Mouse (Mus musculus) adrenal gland, postnatal 10 days (tissue): ENCODE results near the gene Wnt1. TPM values are rescaled to one million over a fixed set of nuclear protein-coding genes. Genes with fewer than 3 reads are reported as not detected.

Experiments used
- DNase-seq: peaks from one replicate; pipeline ENCODE4 v3.0.0; 2021; ENCODE audit warnings: mixed read lengths
- total RNA-seq, 2 experiments: library from RNA; stranded (reverse); gene quantifications; 2 replicates each; pipeline ENCODE4 v1.2.3; 2021

Wnt1 gene
- total RNA-seq, 2 experiments from 2014 or later: 0.12 TPM; not detected in 1

DNA sequence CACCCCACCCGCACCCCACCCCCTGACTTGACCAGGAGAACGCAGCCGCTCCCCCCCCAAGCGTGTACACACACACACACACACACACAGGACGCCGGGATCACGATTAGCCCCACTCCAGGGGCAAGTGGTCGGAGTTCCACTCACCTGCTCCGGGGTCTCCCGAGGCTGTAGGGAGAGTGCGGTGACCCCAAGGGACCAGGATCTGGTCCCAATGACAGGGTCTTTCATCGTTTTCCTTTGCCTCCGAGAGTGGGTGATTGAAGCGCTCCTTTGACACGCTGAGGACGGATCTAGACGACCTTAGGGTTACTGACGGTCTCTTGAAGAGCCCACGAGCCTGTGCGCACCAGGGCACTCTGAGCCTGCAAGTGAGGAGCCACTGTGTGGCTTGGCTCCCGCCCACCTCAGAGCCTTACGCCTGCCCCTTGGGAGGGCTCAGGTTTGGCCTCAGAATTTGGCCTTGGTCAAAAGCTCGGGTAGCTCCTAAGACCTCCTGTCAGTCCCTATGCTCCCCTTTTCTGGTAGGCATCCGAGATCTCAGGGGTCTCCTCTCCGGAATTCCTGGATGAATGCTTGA is 11.4 kb upstream of the Wnt1 start:
- DNase-seq: no peak

DNA sequence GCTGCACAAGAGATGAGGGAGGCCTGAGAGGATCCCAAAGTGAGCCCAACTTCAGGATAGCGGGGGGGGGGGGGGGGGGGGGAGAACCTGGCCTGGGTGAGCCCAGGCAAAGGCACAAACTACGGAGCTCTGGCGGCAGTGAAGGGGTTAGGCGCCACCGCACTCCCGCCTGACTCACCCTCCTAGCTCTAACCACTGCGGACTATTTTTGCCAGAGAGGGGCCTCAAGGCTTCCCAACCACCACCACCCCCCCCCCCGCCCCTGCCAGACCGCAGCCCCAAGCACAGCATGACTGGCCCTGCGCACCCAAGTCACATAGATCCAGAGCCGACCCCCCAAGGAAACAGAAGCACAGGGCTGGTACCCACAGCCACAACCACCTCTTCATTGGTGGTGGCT is 10.9 kb upstream of the Wnt1 start:
- DNase-seq: no peak

DNA sequence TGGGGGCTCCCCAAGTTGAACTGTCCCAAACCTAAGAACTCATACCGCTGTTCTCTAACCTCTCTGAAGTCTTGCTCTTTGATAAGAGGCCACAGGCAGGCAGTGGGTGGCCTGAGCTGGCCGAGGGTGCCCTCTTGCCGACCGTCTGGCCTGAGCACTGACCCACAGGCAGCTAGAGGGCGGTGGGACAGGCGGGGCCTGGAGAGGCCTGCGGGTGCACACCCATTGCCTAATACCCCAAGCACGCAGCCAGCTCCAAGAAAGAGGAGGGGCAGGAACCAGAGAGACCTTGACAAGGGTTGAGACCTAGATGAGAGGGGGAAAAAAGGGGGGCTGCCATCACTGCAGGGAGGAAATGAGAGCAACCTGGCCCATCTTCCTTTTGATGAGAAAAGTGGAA is 9.6 kb upstream of the Wnt1 start:
- DNase-seq: no peak

DNA sequence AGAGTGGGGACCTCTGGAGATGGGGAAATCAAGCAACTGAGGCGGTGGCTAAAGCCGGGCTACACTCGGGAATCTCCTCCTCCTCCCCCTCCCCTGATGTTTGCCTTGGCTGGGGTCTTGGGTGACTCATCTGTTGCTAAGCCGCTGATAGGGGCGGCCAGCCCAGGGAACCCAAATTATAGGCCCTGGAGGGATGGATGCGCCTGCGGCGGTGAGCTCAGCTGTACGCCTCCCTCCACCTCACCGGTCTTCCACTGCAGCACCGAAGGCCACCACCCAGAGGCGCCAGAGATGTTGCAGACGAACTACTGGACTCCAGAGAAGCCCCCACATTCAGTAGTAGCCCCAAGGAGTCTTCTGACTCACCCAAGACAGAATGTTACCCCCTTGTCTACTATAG is 9.1 kb upstream of the Wnt1 start:
- peak; percentile 62 for DNase-seq

DNA sequence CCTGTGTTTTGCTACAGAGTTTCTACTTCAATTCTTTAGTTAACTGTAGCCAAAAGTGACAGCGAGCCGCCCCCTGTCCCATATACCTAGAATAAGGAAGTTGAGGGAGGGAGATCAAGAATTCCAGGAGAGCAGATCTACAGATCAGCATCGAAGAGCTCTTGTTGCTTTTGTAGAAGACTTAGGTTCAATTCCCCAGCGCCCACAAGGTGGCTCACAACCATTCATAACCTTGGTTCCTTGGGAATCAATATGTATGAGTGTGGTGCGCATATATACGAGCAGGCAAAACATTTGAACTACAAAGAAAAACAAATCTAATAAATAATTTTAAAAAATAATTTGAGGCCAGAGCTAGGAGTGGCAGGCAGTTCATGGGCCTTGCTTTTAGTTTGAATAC is 8.5 kb upstream of the Wnt1 start:
- no peak for DNase-seq

DNA sequence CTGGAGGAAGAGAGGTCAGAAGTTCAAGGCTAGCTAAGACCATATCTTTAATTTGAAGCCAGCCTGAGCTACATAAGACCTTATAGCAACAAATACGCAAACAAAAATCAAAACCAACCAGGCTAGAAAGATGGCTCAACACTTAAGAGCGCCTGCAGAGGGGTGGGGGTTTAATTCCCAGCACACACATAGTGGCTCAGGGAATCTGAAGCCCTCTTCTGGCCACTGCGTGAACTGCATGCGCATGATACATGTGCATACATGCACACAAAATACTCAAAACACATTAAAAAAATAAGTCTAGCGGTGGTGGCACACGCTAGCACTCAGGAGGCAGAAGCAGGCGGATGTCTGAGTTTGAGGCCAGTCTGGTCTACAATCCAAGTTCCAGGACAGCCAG is 3.9 kb upstream of the Wnt1 start:
- no peak for DNase-seq

DNA sequence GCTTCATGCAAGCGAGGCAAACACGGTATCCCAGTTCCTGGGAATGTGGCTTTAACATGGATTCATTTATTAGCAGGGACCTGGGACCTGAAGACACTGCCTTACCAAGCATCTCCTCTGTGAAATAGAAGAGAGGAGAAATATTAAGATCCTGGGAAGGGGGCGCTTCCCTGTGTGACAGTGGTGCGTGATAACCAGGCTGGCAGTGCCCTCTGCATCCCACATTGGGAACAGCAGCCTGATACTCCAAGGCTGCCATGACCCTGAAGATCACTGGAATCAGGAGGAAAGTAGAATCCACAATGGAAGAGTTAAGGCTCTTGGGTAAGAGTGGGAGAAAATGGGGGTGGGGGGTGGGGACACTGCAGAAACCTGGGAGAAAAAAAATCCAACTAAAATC is 1.7 kb upstream of the Wnt1 start:
- DNase-seq: peak; percentile 19

DNA sequence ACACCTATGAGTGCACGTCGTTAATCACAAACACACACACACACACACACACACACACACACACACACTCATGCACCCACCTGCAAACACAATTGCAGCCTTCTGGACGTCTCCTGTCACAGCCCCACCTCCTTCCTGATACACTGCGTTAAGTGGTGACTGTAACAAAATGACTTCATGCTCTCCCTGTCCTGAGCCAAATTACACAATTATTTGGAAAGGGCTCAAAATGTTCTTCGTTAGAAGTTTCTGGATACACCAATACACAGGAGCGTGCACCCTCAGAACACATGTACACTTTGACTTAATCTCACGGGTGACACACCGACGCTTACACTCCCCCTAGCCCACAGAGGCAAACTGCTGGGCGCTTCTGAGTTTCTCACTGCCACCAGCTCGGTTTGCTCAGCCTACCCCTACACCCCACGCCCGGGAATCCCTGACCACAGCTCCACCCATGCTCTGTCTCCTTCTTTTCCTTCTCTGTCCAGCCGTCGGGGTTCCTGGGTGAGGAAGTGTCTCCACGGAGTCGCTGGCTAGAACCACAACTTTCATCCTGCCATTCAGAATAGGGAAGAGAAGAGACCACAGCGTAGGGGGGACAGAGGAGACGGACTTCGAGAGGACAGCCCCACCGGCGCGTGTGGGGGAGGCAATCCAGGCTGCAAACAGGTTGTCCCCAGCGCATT is 541 bp upstream of the Wnt1 start:
- DNase-seq: peak; percentile 14

DNA sequence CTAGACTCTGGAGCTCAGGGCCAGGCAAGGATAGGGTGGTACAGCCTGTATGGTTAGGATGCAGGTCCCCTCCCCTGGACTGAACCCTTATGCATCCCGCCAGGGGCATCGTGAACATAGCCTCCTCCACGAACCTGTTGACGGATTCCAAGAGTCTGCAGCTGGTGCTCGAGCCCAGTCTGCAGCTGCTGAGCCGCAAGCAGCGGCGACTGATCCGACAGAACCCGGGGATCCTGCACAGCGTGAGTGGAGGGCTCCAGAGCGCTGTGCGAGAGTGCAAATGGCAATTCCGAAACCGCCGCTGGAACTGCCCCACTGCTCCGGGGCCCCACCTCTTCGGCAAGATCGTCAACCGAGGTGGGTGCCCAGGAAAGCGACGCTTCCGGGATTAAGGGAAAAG is 1.1 kb downstream of the Wnt1 start:
- DNase-seq: no peak

DNA sequence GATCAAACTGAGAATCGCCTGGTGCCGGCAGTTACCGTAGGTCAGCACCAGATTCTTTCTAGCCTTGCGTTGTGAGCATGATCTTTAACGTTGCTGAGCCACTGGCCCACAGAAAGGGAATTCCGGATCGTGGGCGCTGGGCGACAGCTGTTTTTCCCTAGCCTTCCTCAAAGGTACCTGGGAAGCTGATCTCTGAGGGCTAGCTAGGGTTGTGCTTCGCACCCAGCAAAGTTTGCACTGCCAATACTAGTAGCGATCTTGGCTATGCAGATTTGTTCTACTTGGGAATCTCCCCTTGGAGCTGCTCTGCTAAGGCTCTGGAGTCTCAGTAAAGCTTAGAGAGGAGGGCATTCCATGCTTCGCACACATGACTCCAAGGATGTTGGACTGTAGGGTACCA is 1.6 kb downstream of the Wnt1 start:
- no peak for DNase-seq

DNA sequence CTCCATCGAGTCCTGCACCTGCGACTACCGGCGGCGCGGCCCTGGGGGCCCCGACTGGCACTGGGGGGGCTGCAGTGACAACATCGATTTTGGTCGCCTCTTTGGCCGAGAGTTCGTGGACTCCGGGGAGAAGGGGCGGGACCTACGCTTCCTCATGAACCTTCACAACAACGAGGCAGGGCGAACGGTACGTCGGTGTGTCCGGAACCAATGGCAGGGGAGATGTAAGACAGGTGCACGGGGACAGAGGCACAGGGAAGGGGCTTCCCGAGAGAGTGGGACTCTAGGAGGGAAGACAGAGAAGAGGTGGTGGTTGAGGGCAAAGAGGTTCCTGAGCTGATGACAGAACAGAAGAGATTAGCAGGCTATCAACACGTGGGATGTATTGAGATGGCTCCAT is 2.1 kb downstream of the Wnt1 start:
- no peak for DNase-seq

DNA sequence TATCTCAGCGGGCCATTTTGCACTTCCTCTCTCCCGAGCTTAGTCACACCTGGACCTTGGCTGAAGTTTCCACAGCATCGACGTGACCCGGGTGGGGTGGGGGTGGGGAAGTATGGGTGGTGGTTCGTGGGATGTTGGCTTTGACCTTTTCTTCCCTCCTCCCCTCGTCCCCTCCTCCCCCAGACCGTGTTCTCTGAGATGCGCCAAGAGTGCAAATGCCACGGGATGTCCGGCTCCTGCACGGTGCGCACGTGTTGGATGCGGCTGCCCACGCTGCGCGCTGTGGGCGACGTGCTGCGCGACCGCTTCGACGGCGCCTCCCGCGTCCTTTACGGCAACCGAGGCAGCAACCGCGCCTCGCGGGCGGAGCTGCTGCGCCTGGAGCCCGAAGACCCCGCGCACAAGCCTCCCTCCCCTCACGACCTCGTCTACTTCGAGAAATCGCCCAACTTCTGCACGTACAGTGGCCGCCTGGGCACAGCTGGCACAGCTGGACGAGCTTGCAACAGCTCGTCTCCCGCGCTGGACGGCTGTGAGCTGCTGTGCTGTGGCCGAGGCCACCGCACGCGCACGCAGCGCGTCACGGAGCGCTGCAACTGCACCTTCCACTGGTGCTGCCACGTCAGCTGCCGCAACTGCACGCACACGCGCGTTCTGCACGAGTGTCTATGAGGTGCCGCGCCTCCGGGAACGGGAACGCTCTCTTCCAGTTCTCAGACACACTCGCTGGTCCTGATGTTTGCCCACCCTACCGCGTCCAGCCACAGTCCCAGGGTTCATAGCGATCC is 2.8 kb downstream of the Wnt1 start:
- no peak for DNase-seq

DNA sequence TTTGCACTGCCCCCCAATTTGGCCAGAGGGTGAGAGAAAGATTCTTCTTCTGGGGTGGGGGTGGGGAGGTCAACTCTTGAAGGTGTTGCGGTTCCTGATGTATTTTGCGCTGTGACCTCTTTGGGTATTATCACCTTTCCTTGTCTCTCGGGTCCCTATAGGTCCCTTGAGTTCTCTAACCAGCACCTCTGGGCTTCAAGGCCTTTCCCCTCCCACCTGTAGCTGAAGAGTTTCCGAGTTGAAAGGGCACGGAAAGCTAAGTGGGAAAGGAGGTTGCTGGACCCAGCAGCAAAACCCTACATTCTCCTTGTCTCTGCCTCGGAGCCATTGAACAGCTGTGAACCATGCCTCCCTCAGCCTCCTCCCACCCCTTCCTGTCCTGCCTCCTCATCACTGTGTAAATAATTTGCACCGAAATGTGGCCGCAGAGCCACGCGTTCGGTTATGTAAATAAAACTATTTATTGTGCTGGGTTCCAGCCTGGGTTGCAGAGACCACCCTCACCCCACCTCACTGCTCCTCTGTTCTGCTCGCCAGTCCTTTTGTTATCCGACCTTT is 3.6 kb downstream of the Wnt1 start:
- DNase-seq: no peak

DNA sequence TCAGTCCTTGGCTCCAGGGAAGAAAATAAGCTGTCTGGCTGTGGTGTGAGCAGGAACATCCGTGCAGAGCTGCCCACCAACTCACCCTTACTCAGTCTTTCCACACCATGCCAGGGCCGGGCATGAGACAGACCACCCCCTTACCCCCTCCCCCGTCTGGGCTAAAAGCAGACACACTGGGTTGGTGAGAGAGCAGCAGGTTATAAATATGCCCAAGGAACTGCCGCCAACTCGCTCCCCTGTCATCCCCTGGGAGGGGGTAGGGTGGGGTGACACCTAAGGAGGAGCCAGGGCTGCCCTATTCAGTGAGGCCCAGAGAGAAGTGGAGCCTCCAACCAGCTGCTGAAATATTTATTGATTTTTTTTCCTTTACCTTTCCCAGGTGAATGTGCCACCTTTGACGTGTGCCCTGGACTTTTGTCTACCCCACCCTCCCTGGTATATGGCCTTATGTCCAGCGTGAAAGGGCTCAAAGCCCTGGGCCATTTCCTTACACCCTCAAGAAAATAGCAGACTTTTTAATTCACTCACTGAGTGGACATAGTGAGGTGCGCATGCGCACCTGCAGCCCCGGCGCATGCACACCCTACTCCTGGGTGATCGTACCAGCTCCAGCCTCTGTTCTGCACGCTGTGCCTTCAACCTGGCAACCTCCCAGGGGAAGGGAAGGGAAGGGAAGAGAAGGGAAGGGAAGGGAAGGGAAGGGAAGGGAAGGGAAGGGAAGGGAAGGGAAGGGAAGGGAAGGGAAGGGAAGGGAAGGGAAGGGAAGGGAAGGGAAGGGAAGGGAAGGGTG is 7.3 kb downstream of the Wnt1 start:
- DNase-seq: peak; percentile 26

DNA sequence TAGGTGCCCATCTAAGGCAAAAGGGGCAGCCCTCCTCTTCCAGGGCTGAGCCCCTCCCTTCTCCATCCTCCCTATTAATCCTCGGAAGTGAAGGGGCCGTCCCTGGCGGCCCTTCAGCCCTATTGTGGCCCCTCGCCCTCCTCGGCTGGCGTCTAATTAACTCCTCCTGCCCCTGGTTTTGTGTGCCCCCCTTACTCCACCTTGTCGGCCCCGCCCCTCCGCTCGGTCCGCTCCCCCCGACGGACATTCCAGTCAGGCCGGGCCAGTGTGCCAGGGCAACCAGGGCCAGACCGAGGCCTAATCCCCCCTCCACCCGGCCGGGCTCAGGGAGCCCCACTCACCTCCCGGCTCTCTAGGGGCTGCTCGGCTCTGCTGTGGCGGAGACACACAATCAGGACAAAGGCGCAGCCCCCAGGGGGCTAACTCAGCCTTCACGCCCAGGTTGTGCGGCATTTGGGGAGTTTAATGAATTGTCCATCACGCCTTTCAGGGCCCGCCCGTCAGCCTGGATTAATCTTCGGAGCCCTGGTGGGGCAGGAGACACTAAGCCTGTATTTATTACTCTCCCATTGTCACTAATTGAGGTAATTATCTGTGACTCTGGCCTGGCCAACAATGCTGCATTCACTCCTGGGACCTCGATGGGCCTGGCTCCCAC is 8.3 kb downstream of the Wnt1 start:
- no peak for DNase-seq

DNA sequence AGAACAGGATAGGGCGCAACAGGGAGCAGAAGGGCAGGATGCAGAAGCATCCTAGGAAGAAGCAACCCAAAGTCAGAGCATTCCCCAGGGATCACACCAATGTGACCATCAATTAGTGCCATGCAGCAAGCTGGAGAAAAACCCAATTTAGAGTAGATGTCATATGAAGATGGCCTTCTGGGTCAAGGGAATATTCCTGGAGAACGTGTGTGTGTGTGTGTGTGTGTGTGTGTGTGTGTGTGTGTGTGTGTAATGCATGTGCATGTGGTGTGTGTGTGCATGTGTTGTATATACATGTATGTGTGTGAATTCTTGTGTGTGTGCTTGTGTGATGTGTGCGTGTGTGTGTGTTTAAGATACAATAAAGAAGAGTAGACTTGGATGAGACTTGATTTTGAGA is 9.2 kb downstream of the Wnt1 start:
- DNase-seq: no peak

DNA sequence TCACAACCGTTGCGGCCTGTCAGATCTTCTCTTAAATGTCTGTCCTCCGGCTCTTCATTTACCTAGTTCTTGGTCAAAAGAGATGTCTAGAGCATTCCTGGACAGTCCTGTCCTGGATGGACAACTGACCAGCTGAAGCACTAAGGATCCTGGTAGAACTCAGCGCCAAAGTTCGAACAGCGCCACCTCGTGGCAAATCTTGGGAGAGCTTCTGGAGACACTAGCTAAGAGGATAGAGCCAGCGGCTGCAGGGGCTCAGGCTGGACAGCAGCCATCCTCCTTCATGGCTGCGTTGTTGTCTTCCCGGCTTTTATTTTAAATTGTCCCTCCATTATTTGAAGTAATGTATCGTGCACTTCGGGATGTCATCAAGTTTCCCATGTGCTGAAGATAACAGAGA is 9.7 kb downstream of the Wnt1 start:
- DNase-seq: peak; percentile 91

DNA sequence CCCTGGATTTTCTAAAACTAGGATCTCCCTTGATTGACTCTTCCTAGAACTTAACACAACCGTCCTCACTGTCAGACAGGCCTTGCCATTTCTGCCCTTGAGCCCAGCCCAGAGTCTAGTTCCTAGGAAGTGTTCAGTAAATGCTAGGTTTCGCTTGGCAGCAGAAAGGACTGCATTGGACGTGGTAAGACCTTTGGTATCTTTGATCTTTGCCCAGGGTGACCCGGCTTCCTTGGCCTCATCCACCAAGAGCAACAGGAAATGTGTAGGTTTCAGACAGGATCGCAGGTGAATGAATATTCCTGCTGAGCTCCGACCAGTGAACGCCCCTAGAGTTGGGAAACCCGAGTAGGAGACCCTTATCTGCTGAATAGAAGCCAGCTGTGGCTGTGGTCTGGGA is 13.3 kb downstream of the Wnt1 start:
- peak; percentile 16 for DNase-seq

DNA sequence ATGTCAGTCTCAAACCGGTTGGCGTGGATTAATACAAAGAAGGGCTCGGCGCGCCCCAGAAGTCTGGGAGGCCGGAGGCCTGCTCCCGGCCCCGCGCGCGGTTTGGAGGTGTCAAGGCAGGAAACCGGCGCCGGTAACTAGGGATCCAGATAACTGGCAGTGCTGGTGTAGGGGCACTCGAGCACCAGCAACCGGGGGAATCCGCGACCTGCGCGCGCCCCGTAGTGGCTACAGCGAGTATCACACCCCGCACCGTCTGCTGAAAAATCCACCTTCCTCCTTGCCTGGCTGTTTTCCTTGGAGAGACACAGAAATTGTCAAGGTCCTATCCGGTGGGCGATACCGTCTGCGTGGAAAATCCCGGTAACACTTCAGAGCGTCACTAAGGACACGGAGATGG is 14.4 kb downstream of the Wnt1 start:
- DNase-seq: peak; percentile 93

DNA sequence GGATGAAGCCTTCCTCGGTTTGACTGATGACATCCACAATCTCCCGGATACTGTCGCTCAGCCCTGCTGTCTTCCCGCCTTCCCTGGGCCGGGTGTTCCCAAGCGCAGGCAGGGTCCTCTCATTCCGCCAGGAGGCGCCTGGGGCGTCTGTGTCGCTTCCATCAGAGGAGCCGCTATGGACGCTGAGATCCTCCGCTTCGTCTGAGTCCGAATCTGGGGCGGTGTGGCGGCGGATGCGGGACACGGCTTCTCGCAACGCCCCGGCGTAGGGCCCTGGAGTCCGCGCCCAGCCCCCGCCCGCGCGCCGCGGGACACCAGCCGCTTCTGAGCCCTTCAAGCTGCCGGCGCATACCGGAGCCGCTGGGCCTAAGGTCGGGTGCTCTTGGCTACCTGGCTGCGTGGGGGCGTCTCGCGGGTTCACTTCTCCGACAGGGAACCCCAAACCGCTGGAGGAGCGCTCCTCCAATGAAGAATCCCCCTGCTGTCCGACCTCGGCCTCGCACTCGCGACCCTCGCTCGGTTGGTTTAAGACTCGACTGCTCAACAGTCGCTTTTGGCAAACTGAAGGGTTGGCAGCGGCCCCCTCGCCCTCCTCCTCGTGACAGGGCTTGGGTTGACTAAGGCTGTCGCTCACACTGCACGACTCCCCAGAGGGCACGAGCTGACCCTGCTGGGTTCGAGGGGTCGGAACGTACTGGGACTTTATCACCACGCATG is 15.8 kb downstream of the Wnt1 start:
- DNase-seq: peak; percentile 83

DNA sequence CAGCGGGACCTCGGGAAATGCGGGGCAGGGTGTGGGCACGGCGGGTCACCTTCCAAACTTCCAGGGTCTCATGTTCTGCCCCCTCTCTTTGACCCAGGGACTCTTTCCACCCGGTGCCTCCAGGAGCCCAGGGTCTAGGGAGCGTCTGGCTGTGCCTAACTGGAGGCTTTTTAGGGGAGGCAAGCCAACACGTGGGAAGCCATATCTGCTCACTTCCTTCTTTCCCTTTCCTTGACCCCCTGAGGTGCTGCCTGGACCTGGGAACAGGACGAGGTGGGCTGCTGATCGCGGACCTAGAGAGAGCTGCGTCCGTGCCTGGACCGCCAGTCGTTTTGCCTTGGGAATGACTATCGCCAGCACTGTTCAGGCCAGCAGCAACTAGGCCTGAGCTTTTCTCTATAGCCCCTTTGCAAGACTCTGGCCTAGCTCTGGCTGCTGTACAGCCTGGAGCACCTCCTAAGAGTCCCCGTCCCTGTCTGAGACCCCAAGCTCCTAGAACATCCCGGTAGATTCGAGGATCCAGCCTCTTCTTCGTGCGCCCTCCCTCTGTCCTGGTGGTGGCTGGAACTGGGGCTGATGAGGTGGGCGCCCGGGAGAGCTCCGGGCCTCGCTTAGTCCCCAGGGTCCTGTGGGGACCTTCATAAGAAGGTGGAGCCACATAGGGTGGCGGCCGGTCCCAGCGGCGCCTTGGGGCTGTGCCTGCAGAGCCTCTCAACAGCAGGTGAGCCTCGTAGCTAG is 16.6 kb downstream of the Wnt1 start:
- DNase-seq: peak; percentile 7
